Mouse (Mus musculus) layer of hippocampus, postnatal 10 days (tissue): ENCODE results near the gene Pi4k2b. TPM values are rescaled to one million over a fixed set of nuclear protein-coding genes. Genes with fewer than 3 reads are reported as not detected.
"Not testable (repeated sequence)": the region's sequence is repeated elsewhere in the genome, so short reads cannot be mapped to it uniquely, and the experiment has no call there.

Source experiments
- DNase-seq, 2 experiments: peaks; one replicate each; pipeline ENCODE4 v3.0.0; 2021; ENCODE audit warnings: low spot score in 2 of 2
- long read RNA-seq: library from polyadenylated mRNA; stranded (forward); transcript quantifications from one replicate; pipeline ENCODE4 v2.0.0, GENCODE M21; 2023
- total RNA-seq, 2 experiments: library from RNA; stranded (reverse); gene quantifications; 2 replicates each; pipeline ENCODE4 v1.2.3; 2021

Gene Pi4k2b
- total RNA-seq, result 1 to 10 TPM; 3.0 to 4.9 TPM
- long read RNA-seq, partial matches to known transcripts, result 1 of 4 reads
- long read RNA-seq, other reads (novel, unspliced or antisense), result 2 of 4 reads

- peak; percentile 63 to 75 for DNase-seq
Observed at GRCm38 (mm10) chr5:52741391-52742111, at the start of gene Pi4k2b. Gene Pi4k2b, plus strand, starts transcription at chr5:52741574.

DNA sequence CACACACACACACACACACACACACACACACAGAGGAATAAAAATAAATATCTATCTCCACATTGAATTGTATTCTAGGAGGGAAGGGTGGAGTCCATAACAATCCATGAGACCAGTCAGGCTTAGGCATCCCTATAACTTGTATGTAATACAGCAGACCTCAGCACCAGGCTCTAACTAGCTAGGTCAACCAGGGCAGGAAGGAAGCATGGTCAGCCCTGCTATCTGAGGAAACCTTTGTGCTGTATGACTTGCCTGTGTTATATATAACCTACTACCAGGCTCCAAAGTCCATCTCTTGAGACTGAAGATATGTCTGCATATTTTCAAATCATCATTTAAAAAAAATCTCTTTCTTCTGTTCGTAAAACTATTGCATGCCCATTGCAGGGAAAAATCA lies 44.1 kb upstream of the Pi4k2b start:
- DNase-seq, result no peak

GRCm38 (mm10) chr5:52697882-52698440 lies 43.4 kb upstream of the Pi4k2b start:
- not testable (repeated sequence) for DNase-seq

GRCm38 (mm10) chr5:52704562-52704961 lies 36.8 kb upstream of the Pi4k2b start:
- no peak for DNase-seq

DNA sequence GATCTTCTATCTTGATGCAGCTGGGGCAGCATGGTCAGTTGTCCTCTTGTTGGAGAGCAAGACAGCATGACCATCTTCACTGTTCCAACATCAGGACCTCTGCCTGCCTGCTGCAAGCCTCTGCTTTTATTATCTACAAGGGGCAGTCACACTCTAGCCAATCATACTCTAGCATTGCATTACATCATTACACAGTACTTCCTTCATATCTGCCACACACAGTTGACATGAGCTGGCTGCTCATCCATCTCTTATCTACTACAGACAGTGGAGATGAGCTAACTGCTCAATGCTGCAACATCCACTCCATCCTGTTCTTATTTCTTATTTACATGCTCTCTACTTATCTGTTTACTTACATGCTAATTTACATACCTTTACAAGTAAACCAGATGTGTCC lies 28.7 kb upstream of the Pi4k2b start:
- DNase-seq, result no peak

- no peak for DNase-seq
Observed at GRCm38 (mm10) chr5:52716742-52717448, 24.5 kb upstream of the Pi4k2b start.

- DNase-seq, result no peak
Observed at GRCm38 (mm10) chr5:52721003-52721402, 20.4 kb upstream of the Pi4k2b start.

- DNase-seq, result no peak
Observed at GRCm38 (mm10) chr5:52727747-52728146, 13.6 kb upstream of the Pi4k2b start.

GRCm38 (mm10) chr5:52732811-52733210 lies 8.6 kb upstream of the Pi4k2b start:
- DNase-seq, result no peak

DNA sequence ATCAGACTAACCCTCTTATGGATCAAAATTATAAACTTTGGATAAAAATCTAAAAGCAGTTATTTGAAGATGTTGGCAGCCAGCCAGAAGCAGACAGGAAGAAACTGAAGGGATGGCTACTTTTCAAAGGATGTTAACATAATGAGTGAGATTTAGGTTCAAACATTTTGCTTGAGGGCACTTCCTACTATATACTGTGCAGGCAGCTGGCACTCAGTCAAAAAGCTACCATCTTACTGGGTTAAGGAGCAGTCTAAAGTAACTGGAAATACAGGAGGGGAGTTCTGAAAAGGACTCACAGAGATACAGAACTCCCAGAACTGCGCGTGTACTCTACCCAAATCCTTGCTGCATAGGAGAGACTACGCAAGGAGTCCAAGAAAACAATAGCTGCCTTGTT lies 5.3 kb upstream of the Pi4k2b start:
- DNase-seq, result no peak

DNA sequence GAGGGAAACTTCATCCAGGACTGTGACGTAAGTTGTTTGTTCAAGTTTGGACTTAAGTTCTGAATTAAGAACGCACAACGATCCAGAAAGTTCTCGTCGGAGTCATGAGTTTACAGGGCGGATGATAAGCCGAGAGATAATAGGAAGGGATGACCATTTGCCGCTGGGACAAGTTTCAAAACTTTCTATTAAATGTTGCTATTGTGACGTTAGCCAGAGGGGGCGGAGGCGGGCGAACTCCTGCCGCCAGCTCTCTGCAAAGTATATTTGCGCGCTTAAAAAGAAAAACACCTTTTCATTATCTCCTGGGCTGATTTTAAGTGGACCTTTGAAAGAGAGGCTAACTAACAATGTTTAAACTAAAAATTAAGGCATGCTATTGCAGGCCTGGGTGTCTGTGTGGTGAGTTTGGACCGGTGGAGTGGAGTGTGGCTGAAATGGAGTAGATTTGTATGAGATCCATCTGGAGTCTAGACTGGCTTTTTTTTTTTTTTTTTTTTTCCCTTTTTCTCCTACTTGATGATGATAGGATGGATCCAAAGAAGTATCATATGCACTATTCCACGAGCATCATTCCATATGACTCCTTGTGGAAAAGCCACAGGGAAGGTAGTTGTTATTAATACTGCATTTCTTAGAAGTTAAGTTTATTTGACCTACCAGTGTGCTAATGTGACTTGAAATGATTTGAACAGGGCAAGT lies 889 bp downstream of the Pi4k2b start:
- DNase-seq, result peak; percentile 6 to 29

DNA sequence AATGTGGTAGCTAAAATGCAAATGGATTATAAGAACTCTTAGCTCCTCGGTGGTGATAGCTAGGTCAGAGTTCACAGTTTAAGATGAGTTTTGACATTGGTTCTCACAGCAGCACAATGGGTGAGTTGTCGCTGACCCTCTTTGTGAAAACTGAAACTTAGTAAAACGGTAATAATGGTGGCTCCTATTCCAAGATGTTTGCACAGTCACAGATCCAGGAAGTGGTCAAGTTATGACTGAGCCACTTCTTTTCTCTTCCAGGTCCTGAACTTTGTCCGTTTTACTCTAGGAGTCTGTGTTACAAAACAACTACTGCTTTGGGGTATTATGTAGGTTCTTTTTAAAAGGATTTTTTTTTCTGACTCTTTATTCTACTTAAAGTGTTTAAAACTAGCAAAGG lies 1.9 kb downstream of the Pi4k2b start:
- no peak for DNase-seq

DNA sequence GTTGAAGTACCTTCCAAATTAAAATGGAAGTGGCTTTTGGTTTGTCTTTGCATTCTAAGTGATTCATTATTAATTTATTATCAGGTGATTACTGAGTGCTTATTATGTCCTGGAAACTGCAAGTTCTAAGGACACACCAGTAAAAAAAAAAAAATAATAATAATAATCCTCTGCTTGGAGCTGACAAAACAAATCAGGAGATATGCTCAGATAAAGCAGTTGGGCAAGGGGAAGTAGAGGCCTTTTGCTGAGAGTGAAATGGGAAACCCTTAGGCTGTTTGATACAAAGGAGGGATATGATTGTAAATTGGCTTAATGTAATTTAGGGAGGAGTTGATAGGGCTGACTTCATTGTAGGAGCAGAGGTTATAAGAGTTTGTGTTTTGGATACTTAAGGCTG lies 5.5 kb downstream of the Pi4k2b start:
- DNase-seq, result no peak

DNA sequence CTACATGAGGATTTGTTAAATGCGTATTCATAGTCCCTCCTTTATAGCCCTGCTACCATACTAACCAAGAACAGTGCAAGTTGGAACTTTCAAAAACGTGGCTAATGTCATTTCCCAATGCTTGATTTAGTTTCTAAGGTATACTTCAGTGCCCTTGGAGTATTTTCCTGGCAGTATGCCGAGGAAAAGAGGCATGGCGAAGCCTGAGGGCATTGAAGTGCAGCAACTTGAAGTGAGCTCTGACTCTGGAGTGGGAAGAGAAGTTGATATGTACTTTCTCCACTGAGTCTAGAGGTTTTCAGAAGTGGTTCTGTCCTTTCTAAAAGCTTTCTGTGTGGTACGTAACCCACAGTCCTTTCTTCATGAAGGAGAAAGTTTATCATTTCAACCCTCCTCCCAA lies 7.4 kb downstream of the Pi4k2b start:
- no peak for DNase-seq

DNA sequence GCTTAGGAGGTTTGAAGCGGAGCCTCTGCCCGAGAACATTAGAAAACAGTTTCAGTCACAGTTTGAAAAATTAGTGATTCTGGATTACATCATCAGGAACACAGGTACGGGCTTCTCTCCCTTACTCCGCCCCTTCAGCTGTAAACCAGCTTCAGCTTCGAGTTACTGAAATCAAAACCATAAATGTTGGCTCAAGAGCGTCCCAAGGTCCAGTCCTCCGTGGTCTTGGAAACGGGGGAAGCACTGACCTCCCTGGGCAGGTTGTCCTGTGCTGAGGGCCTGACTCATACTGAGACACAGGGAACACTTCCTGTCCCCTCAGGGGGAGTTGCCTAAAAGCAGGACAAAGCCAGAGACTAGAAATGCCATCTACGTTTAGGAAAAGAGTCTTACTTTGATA lies 11.8 kb downstream of the Pi4k2b start:
- no peak for DNase-seq

- DNase-seq, result no peak
Observed at GRCm38 (mm10) chr5:52754196-52754595, 12.8 kb downstream of the Pi4k2b start.

GRCm38 (mm10) chr5:52755337-52755736 lies 14.0 kb downstream of the Pi4k2b start:
- DNase-seq, result no peak

DNA sequence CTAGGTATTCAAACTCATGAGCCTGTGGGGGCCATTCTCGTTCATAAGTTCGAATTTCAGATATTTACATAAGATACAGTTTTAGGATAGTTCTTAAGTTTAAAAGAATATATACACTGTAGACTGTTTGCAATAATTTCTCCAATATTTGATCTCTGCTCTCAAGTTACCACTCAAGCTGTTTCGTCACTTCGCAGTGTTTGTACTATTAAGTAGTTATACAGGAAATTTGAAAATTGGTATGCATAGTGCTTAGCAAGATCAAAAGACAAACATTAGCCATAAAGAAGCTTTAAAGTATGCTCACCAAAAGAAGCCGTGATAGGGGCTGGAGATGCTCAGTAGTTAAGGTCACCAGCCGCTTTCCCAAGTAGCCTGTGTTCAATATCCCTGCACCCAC lies 14.6 kb downstream of the Pi4k2b start:
- DNase-seq, result no peak

GRCm38 (mm10) chr5:52762586-52762985 lies 21.2 kb downstream of the Pi4k2b start:
- no peak for DNase-seq

DNA sequence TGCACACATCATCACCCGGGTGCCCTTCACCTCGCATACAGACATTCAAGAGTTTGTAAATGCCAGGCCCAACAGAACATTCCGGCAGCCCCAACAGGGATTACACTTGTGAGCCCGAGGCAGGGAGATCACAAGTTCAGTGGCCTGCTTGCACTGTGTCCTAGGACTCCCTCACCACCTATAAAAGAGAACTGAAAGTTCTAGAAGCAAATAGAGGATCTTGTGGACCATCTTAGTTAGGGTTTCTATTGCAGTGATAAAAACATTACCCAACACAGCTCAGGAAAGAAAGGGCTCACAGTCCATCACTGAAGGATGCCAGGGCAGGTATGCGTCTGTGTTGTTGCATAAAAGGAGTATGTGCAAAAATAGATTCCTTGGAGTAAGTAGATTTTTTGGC lies 32.9 kb downstream of the Pi4k2b start:
- DNase-seq, result no peak

DNA sequence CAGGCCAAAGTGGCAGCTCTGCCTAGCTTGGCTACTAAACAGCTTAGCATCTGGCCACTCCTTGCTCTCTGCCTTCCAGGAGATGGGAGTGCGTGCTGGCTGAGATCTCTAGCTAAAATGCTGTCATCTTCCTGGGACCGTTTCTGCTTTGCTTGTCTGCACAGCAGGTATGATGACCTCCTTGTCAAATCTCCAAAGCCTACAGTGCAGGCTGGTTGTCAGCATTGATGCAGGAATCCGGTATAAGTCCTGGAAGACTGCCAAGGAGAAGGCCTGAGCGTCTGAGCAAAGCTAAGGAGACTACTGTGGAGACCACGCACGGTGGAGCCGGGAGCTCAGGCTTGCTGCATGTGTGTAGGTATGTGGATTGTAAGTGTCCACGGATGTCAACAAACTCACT lies 33.9 kb downstream of the Pi4k2b start, which contains the start of gene Zcchc4:
Gene Zcchc4, plus strand, starts transcription at position 173 of the 400 bp plus-strand sequence.
- DNase-seq, result no peak
